8 mouse cellular contexts compared by ENCODE assay signal in the genomic region with DNA sequence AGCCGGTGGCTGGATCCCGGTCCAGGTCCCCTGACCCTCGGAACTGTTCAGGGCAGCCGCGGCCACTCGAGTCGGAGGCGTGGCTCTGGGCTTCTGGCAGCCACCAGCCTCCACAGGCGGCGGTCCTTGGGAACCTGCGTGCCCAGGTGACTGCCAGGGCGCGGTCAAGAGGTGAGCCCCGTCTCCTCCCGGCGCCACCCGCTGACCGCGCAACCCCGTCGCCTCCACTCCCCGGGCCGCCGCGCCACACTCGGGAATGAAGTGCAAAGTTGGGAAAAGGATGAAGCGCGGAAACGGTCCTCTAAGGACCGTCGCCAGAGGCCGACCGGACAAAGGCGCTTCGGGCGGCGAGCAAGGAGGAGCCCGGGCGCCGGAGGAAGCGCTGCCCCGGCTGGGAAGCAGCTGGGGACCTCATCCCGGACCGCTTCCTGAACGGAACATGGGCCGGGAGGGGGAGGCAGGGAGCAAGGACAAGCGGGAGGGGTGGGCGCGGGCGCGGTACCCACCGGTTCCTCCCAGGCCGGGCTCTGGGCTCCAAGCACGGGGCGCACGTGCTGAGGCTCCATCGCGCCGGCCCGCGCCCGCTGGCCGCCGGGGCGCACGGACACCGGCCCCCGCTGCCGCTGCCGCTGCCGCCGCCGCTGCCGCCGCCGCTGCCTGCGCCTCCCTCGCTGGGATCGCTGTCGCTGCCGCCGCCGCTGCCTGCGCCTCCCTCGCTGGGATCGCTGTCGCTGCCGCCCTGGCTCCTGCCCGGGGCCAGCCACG. TPM values are rescaled to one million over a fixed set of nuclear protein-coding genes. Genes with fewer than 3 reads are reported as not detected.
DNase-seq lines count a peak whose midpoint lies in the region; ATAC-seq lines count a peak whose summit lies in the region.

No protein-coding gene starts in this region.

- H3K9ac ChIP-seq in intestine, embryonic 16.5 days (ENCODE audit: low read depth, low read length), result peak overlapping the region; percentile 73
- H3K9ac ChIP-seq in liver, embryonic 15.5 days, result peak overlapping the region; percentile 35; the same call in 1 of the 2 replicates
- peak overlapping the region; percentile 82 for H3K9ac ChIP-seq in neural tube, embryonic 14.5 days (replicated peaks; ENCODE audit: low read depth, low read length)

- no peaks in the 10 kb centered on the region for H3K9me3 ChIP-seq in intestine, embryonic 16.5 days (ENCODE audit: control insufficient read depth, low read length)
- no peaks in the 10 kb centered on the region for H3K9me3 ChIP-seq in liver, embryonic 15.5 days (replicated peaks)
- H3K9me3 ChIP-seq in neural tube, embryonic 14.5 days (ENCODE audit: control insufficient read depth, low read length), result no peaks in the 10 kb centered on the region

- peak overlapping the region; percentile 74 for H3K4me3 ChIP-seq in intestine, embryonic 16.5 days (ENCODE audit: low read length)
- peak overlapping the region; percentile 62 for H3K4me3 ChIP-seq in liver, embryonic 15.5 days (replicated peaks)
- peak overlapping the region; percentile 81 for H3K4me3 ChIP-seq in neural tube, embryonic 14.5 days (ENCODE audit: low read depth, low read length)

- ATAC-seq in intestine, embryonic 16.5 days, result peak; percentile 73
- ATAC-seq in liver, embryonic 15.5 days (ENCODE audit: insufficient read depth), result peak; percentile 42; the same call in 1 of the 2 replicates
- ATAC-seq in neural tube, embryonic 14.5 days (ENCODE audit: low read depth), result peak; percentile 66

- WGBS in intestine, embryonic 16.5 days, result under 1% methylated on average over 89 of the region's 90 CpGs
- WGBS in liver, embryonic 15.5 days (ENCODE audit: insufficient replicate concordance), result under 1% methylated on average over 82 of the region's 90 CpGs
- under 1% methylated on average over 68 of the region's 90 CpGs for WGBS in neural tube, embryonic 14.5 days

- peak overlapping the region; percentile 73 for H3K27ac ChIP-seq in intestine, embryonic 16.5 days (ENCODE audit: low read length)
- H3K27ac ChIP-seq in liver, embryonic 15.5 days (replicated peaks), result no peak overlapping the region
- H3K27ac ChIP-seq in neural tube, embryonic 14.5 days (ENCODE audit: low read depth, low read length), result peak overlapping the region; percentile 86

- peak; percentile 44 for DNase-seq in right cerebral cortex, postnatal 25 days
- DNase-seq in right cerebral cortex, postnatal 36 days (ENCODE audit: low spot score in 2 of 2), result no peak
- peak; percentile 56 to 57 for DNase-seq in cerebellum, postnatal 14 days
- peak; percentile 38 to 44 for DNase-seq in gastrocnemius, postnatal 4 days (ENCODE audit: low spot score in 2 of 2)
- DNase-seq in layer of hippocampus, adult 11-12 months (ENCODE audit: low spot score), result no peak

- H3K4me1 ChIP-seq in intestine, embryonic 16.5 days (ENCODE audit: control insufficient read depth, insufficient read depth, low read length), result peaks cover 9% of the 10 kb centered on the region
- peaks cover 18% of the 10 kb centered on the region for H3K4me1 ChIP-seq in liver, embryonic 15.5 days (replicated peaks)
- H3K4me1 ChIP-seq in neural tube, embryonic 14.5 days (ENCODE audit: control insufficient read depth, insufficient read depth, low read length), result 0 out of 2 replicates have a peak, but pooled peaks cover 3% of the 10 kb centered on the region

- H3K4me2 ChIP-seq in intestine, embryonic 16.5 days (ENCODE audit: low read depth, low read length), result peak overlapping the region; percentile 98
- H3K4me2 ChIP-seq in liver, embryonic 15.5 days, result peak overlapping the region; percentile 76
- peak overlapping the region; percentile 94 for H3K4me2 ChIP-seq in neural tube, embryonic 14.5 days (ENCODE audit: low read depth, low read length)

- H3K27me3 ChIP-seq in intestine, embryonic 16.5 days (replicated peaks; ENCODE audit: control insufficient read depth, insufficient read depth, low read length), result peaks cover 11% of the 10 kb centered on the region; the same call in 1 of the 2 replicates
- H3K27me3 ChIP-seq in liver, embryonic 15.5 days, result peaks cover 74% of the 10 kb centered on the region
- H3K27me3 ChIP-seq in neural tube, embryonic 14.5 days (ENCODE audit: control insufficient read depth, insufficient read depth, low read length), result no peaks in the 10 kb centered on the region

- no peaks in the 10 kb centered on the region for H3K36me3 ChIP-seq in intestine, embryonic 16.5 days (ENCODE audit: control insufficient read depth, insufficient read depth, low read length)
- no peaks in the 10 kb centered on the region for H3K36me3 ChIP-seq in liver, embryonic 15.5 days (replicated peaks)
- H3K36me3 ChIP-seq in neural tube, embryonic 14.5 days (ENCODE audit: control insufficient read depth, insufficient read depth, low read length), result no peaks in the 10 kb centered on the region

RNA-seq across cellular contexts. Expression of gene Dgkh, which starts 0.5 kb away (rescaled TPM):
- total RNA-seq in gastrocnemius, postnatal 4 days (2021), result 1 to 10 TPM; 8.6 to 8.9 TPM
- 0.68 and 0.73 TPM in 2 replicates for polyA plus RNA-seq in intestine, embryonic 16.5 days (2015; fragmentation: Nextera tagmentation; extraction: Ambion mirVana)
- polyA plus RNA-seq in liver, embryonic 15.5 days (2015; fragmentation: Nextera tagmentation; extraction: Ambion mirVana), result 0.25 and 0.39 TPM in 2 replicates
- polyA plus RNA-seq in neural tube, embryonic 14.5 days (2014; fragmentation: Nextera tagmentation; extraction: Ambion mirVana), result 4.1 and 17.9 TPM in 2 replicates

Comparison
In these comparisons a context has a peak if more than half of its experiments do, and no peak if none do; other contexts are left out.
1. DNase-seq: peak in right cerebral cortex, postnatal 25 days (single experiment), cerebellum, postnatal 14 days (2 of 2) and gastrocnemius, postnatal 4 days (2 of 2); none in right cerebral cortex, postnatal 36 days (0 of 2) and layer of hippocampus, adult 11-12 months (single experiment).
2. Peak in every context shown above with its lines, with median percentiles within 50 percentile points of each other: ATAC-seq, H3K4me2 ChIP-seq, H3K4me3 ChIP-seq and H3K9ac ChIP-seq.